Mouse (Mus musculus): ENCODE measurements around the gene Gucd1. TPM values are rescaled to one million over a fixed set of nuclear protein-coding genes. Genes with fewer than 3 reads are reported as not detected.

The Gucd1 gene
- total and polyA plus RNA-seq, 3 experiments, result 16.8 to 19.0 (median 18.0) TPM

DNA sequence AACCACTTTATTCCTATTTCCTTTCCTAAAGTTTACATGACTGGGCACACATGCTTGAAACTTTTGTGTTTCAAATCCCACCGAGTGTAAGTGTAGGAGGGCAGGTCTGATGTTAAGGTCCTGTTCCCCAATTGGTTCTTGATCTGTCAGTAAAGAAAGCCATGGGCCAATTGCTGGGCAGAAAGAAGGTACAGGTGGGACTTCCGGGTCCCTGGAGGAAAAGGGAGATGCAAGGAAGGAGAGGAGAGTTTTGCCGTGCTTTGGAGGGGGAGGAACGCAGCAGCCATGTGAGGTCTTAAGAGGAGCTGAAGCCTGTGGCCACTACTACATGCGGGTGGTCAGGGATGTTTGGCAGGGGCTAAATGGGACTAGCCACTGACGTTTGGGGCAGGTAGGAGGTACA is 152.5 kb downstream of the Gucd1 start:
- H3K4me3 ChIP-seq (replicated peaks in 1 of 3; ENCODE audit: low read depth in 2 of 3, low read length in 2 of 3, poor library complexity in 1 of 3), result peak overlapping the region; percentile 73 to 91 (median 76)
- peaks cover 7 to 16% of the 10 kb centered on the region in 2 experiments; a peak in 3 of 4 replicates for H3K4me1 ChIP-seq (ENCODE audit: control insufficient read depth in 1 of 2, insufficient read depth in 2 of 2)
- 0 out of 2 replicates have a peak, but pooled peaks cover 2% of the 10 kb centered on the region for H3K79me2 ChIP-seq (replicated peaks; ENCODE audit: control insufficient read depth, extremely low read depth, insufficient read depth, poor library complexity, severe bottlenecking)
- peaks cover 2% of the 10 kb centered on the region for H3K9me3 ChIP-seq (replicated peaks; ENCODE audit: low read length)
- H3K9ac ChIP-seq (ENCODE audit: insufficient read depth, low read depth), result peak overlapping the region; percentile 98
- dilution Hi-C loops (cut with MboI; ENCODE audit: extremely low pct_ligation_motif_present, extremely low pct_unique_long_range_greater_than_20kb, low sequenced_read_pairs), result no loop called here
- peak overlapping the region; percentile 82 for H3K4me2 ChIP-seq (ENCODE audit: insufficient read depth, low read depth, poor library complexity, severe bottlenecking)
- in situ Hi-C loops (cut with MboI; ENCODE audit: low pct_ligation_motif_present, low pct_unique_long_range_greater_than_20kb, low sequenced_read_pairs), result no loop called here
- no peaks in the 10 kb centered on the region for H3K36me3 ChIP-seq (replicated peaks in 1 of 2; ENCODE audit: control insufficient read depth in 1 of 2, insufficient read depth in 1 of 2, low read length in 1 of 2)
- no peak overlapping the region for H3K27ac ChIP-seq (ENCODE audit: insufficient read depth, low read depth)
- TF ChIP-seq BHLHE40 (IDR thresholded peaks at IDR 0.05; ENCODE audit: low read depth, low read length) (no peak), MAZ (IDR thresholded peaks at IDR 0.05; ENCODE audit: low read depth, low read length) (no peak), POLR2AphosphoS2 (IDR thresholded peaks at IDR 0.05; ENCODE audit: low read depth, low read length) (peak; percentile 96), NRF1 (IDR thresholded peaks at IDR 0.05; ENCODE audit: low read depth, low read length) (0 out of 2 replicates have a peak, but pooled peaks have one; percentile 25), MYC (IDR thresholded peaks at IDR 0.05; ENCODE audit: low read depth, low read length) (peak; percentile 42; the same call in 1 of the 2 replicates), CTCF (conservative IDR thresholded peaks at IDR 0.05 in 1 of 2, IDR thresholded peaks at IDR 0.05 in 1 of 2; ENCODE audit: low read depth in 2 of 2, low read length in 2 of 2) (no peak), TCF12 (IDR thresholded peaks at IDR 0.05; ENCODE audit: low read depth, low read length) (peak; percentile 77), ZC3H11A (IDR thresholded peaks at IDR 0.05; ENCODE audit: low read depth, low read length) (no peak), CHD2 (IDR thresholded peaks at IDR 0.05; ENCODE audit: low read length) (peak; percentile 79), ZNF384 (IDR thresholded peaks at IDR 0.05; ENCODE audit: low read depth, low read length) (no peak), MEF2A (IDR thresholded peaks at IDR 0.05; ENCODE audit: borderline replicate concordance, low read depth, low read length) (no peak; the same call in 1 of the 2 replicates), ETS1 (conservative IDR thresholded peaks at IDR 0.05; ENCODE audit: low read depth, low read length) (no peak), CHD1 (IDR thresholded peaks at IDR 0.05; ENCODE audit: low read depth, low read length) (peak; percentile 66; the same call in 1 of the 2 replicates), ELF1 (IDR thresholded peaks at IDR 0.05; ENCODE audit: low read depth, low read length) (peak; percentile 92), USF2 (conservative IDR thresholded peaks at IDR 0.05; ENCODE audit: low read depth, low read length) (no peak), HCFC1 (IDR thresholded peaks at IDR 0.05; ENCODE audit: low read depth, low read length) (peak; percentile 66), PAX5 (IDR thresholded peaks at IDR 0.05; ENCODE audit: low read length) (no peak), SIN3A (IDR thresholded peaks at IDR 0.05; ENCODE audit: low read length) (peak; percentile 79; the same call in 1 of the 2 replicates), KAT2A (IDR thresholded peaks at IDR 0.05; ENCODE audit: insufficient replicate concordance, low read length) (no peak), JUN (IDR thresholded peaks at IDR 0.05; ENCODE audit: insufficient read depth, low read depth, low read length) (no peak), E2F4 (IDR thresholded peaks at IDR 0.05; ENCODE audit: insufficient replicate concordance, low read depth, low read length) (no peak), NELFE (IDR thresholded peaks at IDR 0.05; ENCODE audit: low read depth, low read length) (peak; percentile 96), UBTF (IDR thresholded peaks at IDR 0.05; ENCODE audit: low read depth, low read length) (no peak), RCOR1 (conservative IDR thresholded peaks at IDR 0.05; ENCODE audit: low read depth, low read length) (no peak), GABPA (IDR thresholded peaks at IDR 0.05; ENCODE audit: insufficient replicate concordance, low read depth, low read length) (no peak), RAD21 (IDR thresholded peaks at IDR 0.05; ENCODE audit: low read depth, low read length) (no peak), MAFK (IDR thresholded peaks at IDR 0.05; ENCODE audit: insufficient replicate concordance, low read length) (no peak), MAX (IDR thresholded peaks at IDR 0.05; ENCODE audit: low read length) (peak; percentile 80), JUND (conservative IDR thresholded peaks at IDR 0.05; ENCODE audit: low read depth, low read length) (no peak), ZKSCAN1 (IDR thresholded peaks at IDR 0.05; ENCODE audit: borderline replicate concordance, low read depth, low read length) (no peak), MXI1 (IDR thresholded peaks at IDR 0.05; ENCODE audit: low read depth, low read length) (peak; percentile 85), ZMIZ1 (IDR thresholded peaks at IDR 0.05; ENCODE audit: low read depth, low read length) (peak; percentile 81), SMC3 (IDR thresholded peaks at IDR 0.05; ENCODE audit: low read depth, low read length) (no peak), TBP (conservative IDR thresholded peaks at IDR 0.05; ENCODE audit: low read depth, low read length) (peak; percentile 90), POLR2A (IDR thresholded peaks at IDR 0.05; ENCODE audit: low read depth, low read length) (peak; percentile 97), IRF4 (IDR thresholded peaks at IDR 0.05; ENCODE audit: low read depth, low read length) (peak; percentile 30; the same call in 1 of the 2 replicates), USF1 (IDR thresholded peaks at IDR 0.05; ENCODE audit: low read depth, low read length) (no peak), EP300 (IDR thresholded peaks at IDR 0.05; ENCODE audit: low read length) (no peak)
- no peaks in the 10 kb centered on the region for H3K27me3 ChIP-seq (replicated peaks)
- DNase-seq (ENCODE audit: extremely low read depth), result peak; percentile 89

Measured in CH12.LX (cell line).